Mouse (Mus musculus): ENCODE results near the gene Clasp1.

Clasp1 gene

GRCm38 (mm10) chr1:118505746-118506145 is 116.9 kb downstream of the Clasp1 start:
- DNase-seq = no peak

- no peak for DNase-seq
Measured at GRCm38 (mm10) chr1:118510996-118511395, 122.1 kb downstream of the Clasp1 start.

- no peak for DNase-seq
Measured at GRCm38 (mm10) chr1:118511738-118512530, 123.1 kb downstream of the Clasp1 start.

- DNase-seq = no peak
Measured at GRCm38 (mm10) chr1:118516256-118516655, 127.4 kb downstream of the Clasp1 start.

GRCm38 (mm10) chr1:118523161-118523560 is 134.3 kb downstream of the Clasp1 start:
- no peak for DNase-seq

GRCm38 (mm10) chr1:118525336-118525735 is 136.5 kb downstream of the Clasp1 start:
- DNase-seq = no peak

- DNase-seq = peak; percentile 28
Measured at GRCm38 (mm10) chr1:118529213-118529612, 140.4 kb downstream of the Clasp1 start.

GRCm38 (mm10) chr1:118531259-118531658 is 142.4 kb downstream of the Clasp1 start:
- no peak for DNase-seq

GRCm38 (mm10) chr1:118536021-118536420 is 147.2 kb downstream of the Clasp1 start:
- no peak for DNase-seq

GRCm38 (mm10) chr1:118539046-118539445 is 150.2 kb downstream of the Clasp1 start:
- no peak for DNase-seq

GRCm38 (mm10) chr1:118542880-118543279 is 154.0 kb downstream of the Clasp1 start:
- no peak for DNase-seq

- DNase-seq = no peak
Measured at GRCm38 (mm10) chr1:118548769-118549168, 159.9 kb downstream of the Clasp1 start.

GRCm38 (mm10) chr1:118551152-118551551 is 162.3 kb downstream of the Clasp1 start:
- DNase-seq = no peak

GRCm38 (mm10) chr1:118552071-118552470 is 163.2 kb downstream of the Clasp1 start:
- no peak for DNase-seq

GRCm38 (mm10) chr1:118553045-118553444 is 164.2 kb downstream of the Clasp1 start:
- DNase-seq = no peak

- DNase-seq = no peak
Measured at GRCm38 (mm10) chr1:118553451-118553850, 164.6 kb downstream of the Clasp1 start.

GRCm38 (mm10) chr1:118554961-118555360 is 166.1 kb downstream of the Clasp1 start:
- no peak for DNase-seq

- DNase-seq = no peak
Measured at GRCm38 (mm10) chr1:118559716-118560115, 170.9 kb downstream of the Clasp1 start.

- no peak for DNase-seq
Measured at GRCm38 (mm10) chr1:118564561-118564960, 175.7 kb downstream of the Clasp1 start.

GRCm38 (mm10) chr1:118567659-118568058 is 178.8 kb downstream of the Clasp1 start:
- DNase-seq = no peak

GRCm38 (mm10) chr1:118580174-118580702 is 191.4 kb downstream of the Clasp1 start:
- DNase-seq = no peak

- no peak for DNase-seq
Measured at GRCm38 (mm10) chr1:118581179-118581578, 192.3 kb downstream of the Clasp1 start.

- no peak for DNase-seq
Measured at GRCm38 (mm10) chr1:118589721-118590120, 200.9 kb downstream of the Clasp1 start.

- no peak for DNase-seq
Measured at GRCm38 (mm10) chr1:118592933-118593332, 204.1 kb downstream of the Clasp1 start.

- DNase-seq = no peak
Measured at GRCm38 (mm10) chr1:118595395-118595794, 206.5 kb downstream of the Clasp1 start.
